Mouse (Mus musculus) brown adipose tissue, adult 24 weeks (tissue): ENCODE data around the gene Zc3h15. TPM values are rescaled to one million over a fixed set of nuclear protein-coding genes. Genes with fewer than 3 reads are reported as not detected.
A peak's percentile ranks its signal among the peaks of the same experiment; 100 is the strongest.

Experiments
- H3K27ac ChIP-seq: fragments of 200-500 bp; replicated peaks from 2 replicates; pipeline ENCODE4 v1.5.1; 2012; ENCODE audit warnings: low read depth, mild to moderate bottlenecking, low read length
- H3K4me1 ChIP-seq: fragments of 200-500 bp; 2 replicates; pipeline ENCODE4 v1.6.1; 2012; ENCODE audit warnings: low read length, mixed read lengths; ENCODE audit not compliant: control insufficient read depth, insufficient read depth, insufficient read length
- H3K4me3 ChIP-seq: fragments of 200-500 bp; 2 replicates; pipeline ENCODE4 v1.5.1; 2012; ENCODE audit warnings: low read depth, mild to moderate bottlenecking, low read length, moderate library complexity; ENCODE audit not compliant: insufficient read depth
- polyA plus RNA-seq: library from polyadenylated mRNA; stranded (reverse); fragments of >200 nt; gene quantifications from 2 replicates; pipeline ENCODE4 v1.2.4, GENCODE M21; 2012; ENCODE audit not compliant: missing spikeins, insufficient read depth, insufficient read length

Gene Zc3h15
- polyA plus RNA-seq: 73.0 and 75.7 TPM in 2 replicates

DNA sequence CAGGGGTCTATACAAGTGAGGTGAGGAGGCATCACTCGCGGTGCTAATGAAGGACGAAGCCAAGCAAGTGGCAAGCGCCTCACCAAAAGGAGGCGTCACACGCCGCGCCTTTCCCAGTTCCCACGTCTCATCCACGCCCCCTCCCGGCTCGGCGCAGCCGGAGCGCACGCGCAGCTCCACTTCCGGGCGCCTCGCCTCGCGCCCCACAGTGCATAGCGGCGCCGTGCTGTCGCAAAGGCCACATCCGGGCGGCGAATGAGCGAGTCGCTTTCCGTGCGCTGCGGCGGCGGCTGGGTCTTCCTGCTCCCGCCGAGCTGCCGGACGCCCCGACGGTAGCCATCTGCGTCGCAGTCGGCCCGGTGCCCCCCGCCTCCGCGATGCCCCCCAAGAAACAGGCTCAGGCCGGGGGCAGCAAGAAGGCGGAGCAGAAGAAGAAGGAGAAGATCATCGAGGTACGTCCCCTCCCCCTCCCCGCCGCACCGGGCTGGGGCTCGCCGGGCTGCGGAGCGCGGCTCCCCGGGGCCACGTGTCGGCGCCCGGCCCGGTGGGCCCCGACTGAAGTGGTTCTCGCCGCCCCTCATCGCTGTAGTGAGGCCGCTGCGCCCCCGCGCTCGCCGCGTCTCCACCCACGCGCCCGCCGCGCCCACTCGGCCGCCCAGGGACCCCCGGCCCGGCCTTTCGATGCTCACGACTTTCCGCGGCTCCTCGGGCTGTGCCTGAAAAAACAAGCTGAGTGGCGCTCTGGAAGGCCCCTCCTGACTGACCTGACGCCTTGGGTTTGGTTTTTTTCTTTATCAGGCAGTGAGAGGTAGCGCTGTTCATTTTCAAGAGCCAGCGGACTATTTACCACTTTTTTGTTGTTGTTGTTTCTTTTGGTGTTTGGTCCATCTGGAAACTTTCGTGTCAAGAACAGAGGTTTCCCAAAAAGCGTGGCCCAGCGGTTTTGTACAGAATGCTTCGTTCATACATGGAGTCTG is at the start of gene Zc3h15:
Gene Zc3h15, plus strand, starts transcription at position 160 of the 977 bp plus-strand sequence.
- no peaks in the 10 kb centered on the region; the same call in none of the 2 replicates for H3K4me1 ChIP-seq
- peak within 1 kb of the TSS; percentile 77 for H3K27ac ChIP-seq
- H3K4me3 ChIP-seq: peak within 1 kb of the TSS; percentile 96

GRCm38 (mm10) chr2:83620558-83621367 is 23.5 kb upstream of the Zc3h15 start:
- H3K4me3 ChIP-seq: no peak overlapping the region
- H3K4me1 ChIP-seq: no peaks in the 10 kb centered on the region
- H3K27ac ChIP-seq: no peak overlapping the region

DNA sequence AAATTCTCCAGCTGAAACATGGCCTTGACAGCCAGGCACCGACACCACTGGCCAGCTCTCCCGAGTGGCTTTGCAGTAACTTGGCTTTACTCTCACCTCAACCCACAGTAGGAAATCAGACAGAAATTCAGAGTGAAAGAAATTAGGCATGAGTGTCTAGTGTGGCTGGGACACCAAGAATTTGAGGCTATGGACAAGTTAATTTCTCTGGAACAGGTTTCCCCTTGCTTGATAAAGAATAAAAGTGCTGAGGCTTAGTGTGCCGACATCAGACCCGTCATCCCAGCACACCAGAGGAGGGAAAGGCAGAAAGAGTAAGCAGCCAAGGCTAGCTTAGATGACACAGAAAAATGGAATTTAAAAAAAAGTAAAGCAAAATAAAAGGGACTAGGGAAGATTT is 22.7 kb upstream of the Zc3h15 start:
- no peaks in the 10 kb centered on the region for H3K4me1 ChIP-seq
- H3K4me3 ChIP-seq: no peak overlapping the region
- H3K27ac ChIP-seq: no peak overlapping the region

- Histone ChIP-seq H3K4me3 (no peak overlapping the region), H3K4me1 (no peaks in the 10 kb centered on the region), H3K27ac (no peak overlapping the region)
Observed at GRCm38 (mm10) chr2:83622792-83623191, 21.4 kb upstream of the Zc3h15 start.

GRCm38 (mm10) chr2:83624045-83624444 is 20.2 kb upstream of the Zc3h15 start:
- no peak overlapping the region for H3K27ac ChIP-seq
- H3K4me1 ChIP-seq: no peaks in the 10 kb centered on the region
- no peak overlapping the region for H3K4me3 ChIP-seq

GRCm38 (mm10) chr2:83625226-83626108 is 18.8 kb upstream of the Zc3h15 start:
- Histone ChIP-seq H3K4me1 (no peaks in the 10 kb centered on the region), H3K27ac (no peak overlapping the region), H3K4me3 (no peak overlapping the region)

DNA sequence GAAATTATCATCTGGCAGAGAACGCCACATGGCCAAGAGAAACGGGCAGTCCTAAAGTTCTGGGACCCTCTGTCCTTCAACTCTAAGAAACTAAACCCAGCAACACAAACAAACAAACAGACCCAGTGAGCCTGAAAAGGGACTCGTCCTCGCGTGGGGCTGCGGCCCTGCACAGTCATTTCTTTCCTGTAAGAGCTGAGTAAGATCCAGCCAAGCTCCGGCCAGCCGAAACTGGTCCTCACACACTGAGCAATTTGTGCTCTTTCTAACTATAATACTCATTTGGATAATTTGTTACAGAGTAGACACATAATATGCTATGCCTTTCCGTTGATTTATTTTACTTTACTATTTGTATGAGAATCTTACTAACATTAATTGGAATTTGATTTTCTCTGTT is 17.4 kb upstream of the Zc3h15 start:
- Histone ChIP-seq H3K4me3 (no peak overlapping the region), H3K27ac (no peak overlapping the region), H3K4me1 (no peaks in the 10 kb centered on the region)

- Histone ChIP-seq H3K27ac (no peak overlapping the region), H3K4me3 (no peak overlapping the region), H3K4me1 (no peaks in the 10 kb centered on the region)
Observed at GRCm38 (mm10) chr2:83627495-83627894, 16.7 kb upstream of the Zc3h15 start.

- Histone ChIP-seq H3K4me1 (no peaks in the 10 kb centered on the region), H3K4me3 (no peak overlapping the region), H3K27ac (no peak overlapping the region)
Observed at GRCm38 (mm10) chr2:83627932-83628331, 16.3 kb upstream of the Zc3h15 start.

- Histone ChIP-seq H3K4me1 (no peaks in the 10 kb centered on the region; the same call in 1 of the 2 replicates), H3K4me3 (no peak overlapping the region), H3K27ac (no peak overlapping the region)
Observed at GRCm38 (mm10) chr2:83641993-83642392, 2.2 kb upstream of the Zc3h15 start.

GRCm38 (mm10) chr2:83648916-83649315 is 4.7 kb downstream of the Zc3h15 start:
- Histone ChIP-seq H3K27ac (no peak overlapping the region), H3K4me1 (no peaks in the 10 kb centered on the region; the same call in none of the 2 replicates), H3K4me3 (no peak overlapping the region)

- Histone ChIP-seq H3K27ac (no peak overlapping the region), H3K4me1 (no peaks in the 10 kb centered on the region; the same call in 1 of the 2 replicates), H3K4me3 (no peak overlapping the region)
Observed at GRCm38 (mm10) chr2:83652606-83653005, 8.4 kb downstream of the Zc3h15 start.

GRCm38 (mm10) chr2:83659279-83659678 is 15.0 kb downstream of the Zc3h15 start:
- H3K27ac ChIP-seq: no peak overlapping the region

GRCm38 (mm10) chr2:83660114-83660513 is 15.9 kb downstream of the Zc3h15 start:
- no peak overlapping the region for H3K4me3 ChIP-seq

More at GRCm38 (mm10) chr2:83659279-83659678, 15.0 kb downstream of the Zc3h15 start:
- H3K4me1 ChIP-seq: no peaks in the 10 kb centered on the region
- no peak overlapping the region for H3K4me3 ChIP-seq

More at GRCm38 (mm10) chr2:83660114-83660513, 15.9 kb downstream of the Zc3h15 start:
- Histone ChIP-seq H3K27ac (no peak overlapping the region), H3K4me1 (no peaks in the 10 kb centered on the region)
